Mouse (Mus musculus) small intestine, adult 2 months (tissue): ENCODE results near the gene Hoxa9.

Experiments
- CTCF ChIP-seq: fragments of 200-500 bp; IDR thresholded peaks from 2 replicates; pipeline ENCODE4 v1.5.1; 2012; ENCODE audit warnings: low read depth, mild to moderate bottlenecking, control low read depth, inconsistent platforms, low read length, moderate library complexity, mixed read lengths; ENCODE audit not compliant: insufficient replicate concordance, insufficient read length; ENCODE audit errors: extremely low read depth
- POLR2A ChIP-seq: fragments of 200-500 bp; IDR thresholded peaks from 2 replicates; pipeline ENCODE4 v1.6.1; 2012; ENCODE audit warnings: low read depth, mild to moderate bottlenecking, control low read depth, inconsistent platforms, low read length, moderate library complexity

- TF ChIP-seq POLR2A (no peak), CTCF (no peak)
These were observed 10.7 kb downstream of the Hoxa9 start for GRCm38 (mm10) chr6:52220003-52220864.
